30 mouse cellular contexts compared by ENCODE assay signal in genomic region chr13:115057555-115057954, GRCm38 (mm10). TPM values are rescaled to one million over a fixed set of nuclear protein-coding genes. Genes with fewer than 3 reads are reported as not detected.
"Had no signal": no experiment of that assay in that cellular context is flagged by ENCODE, and none has a peak within 500 bp of the region (broad histone marks: within the 10 kb centered on the region; RNA-seq: fewer than 3 reads in every experiment).

No protein-coding gene starts in this region.

- H3K36me3 ChIP-seq: limb, embryonic 10.5 days; limb, embryonic 12.5 days; limb, embryonic 13.5 days; limb, embryonic 15.5 days; liver, embryonic 12.5 days; liver, embryonic 13.5 days; liver, embryonic 15.5 days; lung, embryonic 15.5 days; midbrain, embryonic 10.5 days; midbrain, embryonic 12.5 days; midbrain, embryonic 13.5 days; midbrain, embryonic 15.5 days; neural tube, embryonic 12.5 days had no signal

- H3K27me3 ChIP-seq: limb, embryonic 12.5 days; limb, embryonic 13.5 days; limb, embryonic 15.5 days; liver, embryonic 12.5 days; liver, embryonic 13.5 days; liver, embryonic 15.5 days; lung, embryonic 15.5 days; megakaryocyte, embryonic 14.5 days; midbrain, embryonic 12.5 days; midbrain, embryonic 13.5 days; midbrain, embryonic 15.5 days; neural tube, embryonic 12.5 days had no signal

- H3K27ac ChIP-seq: limb, embryonic 10.5 days; limb, embryonic 12.5 days; limb, embryonic 13.5 days; limb, embryonic 15.5 days; liver, embryonic 12.5 days; liver, embryonic 13.5 days; liver, embryonic 14.5 days; liver, embryonic 15.5 days; lung, embryonic 15.5 days; macrophage; midbrain, embryonic 10.5 days; midbrain, embryonic 12.5 days; midbrain, embryonic 13.5 days; midbrain, embryonic 15.5 days; neural tube, embryonic 12.5 days had no signal

- H3K4me1 ChIP-seq: limb, embryonic 12.5 days; limb, embryonic 15.5 days; liver, embryonic 12.5 days; liver, embryonic 13.5 days; liver, embryonic 15.5 days; megakaryocyte, embryonic 14.5 days; midbrain, embryonic 13.5 days; midbrain, embryonic 15.5 days had no signal

- H3K4me3 ChIP-seq: limb, embryonic 10.5 days; limb, embryonic 12.5 days; limb, embryonic 13.5 days; limb, embryonic 15.5 days; liver, embryonic 12.5 days; liver, embryonic 13.5 days; liver, embryonic 15.5 days; lung, embryonic 15.5 days; megakaryocyte, embryonic 14.5 days; midbrain, embryonic 10.5 days; midbrain, embryonic 12.5 days; midbrain, embryonic 13.5 days; midbrain, embryonic 15.5 days; myocyte; neural tube, embryonic 12.5 days had no signal

- H3K9ac ChIP-seq: limb, embryonic 12.5 days; limb, embryonic 13.5 days; limb, embryonic 15.5 days; liver, embryonic 12.5 days; liver, embryonic 13.5 days; liver, embryonic 14.5 days; liver, embryonic 15.5 days; liver, postnatal 0 days; lung, embryonic 14.5 days; lung, embryonic 15.5 days; midbrain, embryonic 12.5 days; midbrain, embryonic 13.5 days; midbrain, embryonic 15.5 days; neural tube, embryonic 12.5 days had no signal

- DNase-seq: left cerebral cortex, postnatal 4 days; liver; liver, embryonic 13.5 days; liver, postnatal 0 days; lung, adult 18-20 months; lung, adult 2 months; lung, embryonic 14.5 days; lung, postnatal 10 days; lung, postnatal 14 days; lung, postnatal 36 days; lung, postnatal 4 days; midbrain, embryonic 14.5 days had no signal

RNA-seq across cellular contexts. Expression of gene Gm49395, which starts 44.2 kb away (rescaled TPM):
- total RNA-seq: midbrain, postnatal 0 days; monocyte, adult 5-6 weeks had no signal
- polyA plus RNA-seq: macrophage had no signal
